Mouse (Mus musculus) midbrain, embryonic 13.5 days (tissue): Measurements from ENCODE around the gene Ehd3. TPM values are rescaled to one million over a fixed set of nuclear protein-coding genes. Genes with fewer than 3 reads are reported as not detected.

Source experiments
- ATAC-seq: fragments of 200-750 bp; cut with Nextera tagmentation; 2 replicates; pipeline ENCODE4 v1.8.0; 2017; ENCODE audit warnings: mild to moderate bottlenecking, moderate TSS enrichment, moderate library complexity
- H3K27ac ChIP-seq: fragments of 300-500 bp; sonication (generic); 2 replicates; pipeline ENCODE4 v1.5.1; 2015; ENCODE audit warnings: inconsistent platforms, mild to moderate bottlenecking, moderate library complexity
- H3K27me3 ChIP-seq: fragments of 300-500 bp; sonication (generic); 2 replicates; pipeline ENCODE4 v1.6.1; 2015; ENCODE audit warnings: mild to moderate bottlenecking, inconsistent platforms
- H3K36me3 ChIP-seq: fragments of 300-500 bp; sonication (generic); 2 replicates; pipeline ENCODE4 v1.6.1; 2015; ENCODE audit warnings: mild to moderate bottlenecking, inconsistent platforms
- H3K4me1 ChIP-seq: fragments of 300-500 bp; sonication (generic); replicated peaks from 2 replicates; pipeline ENCODE4 v1.6.1; 2015; ENCODE audit warnings: inconsistent platforms
- H3K4me2 ChIP-seq: fragments of 300-500 bp; sonication (generic); replicated peaks from 2 replicates; pipeline ENCODE4 v1.6.1; 2015; ENCODE audit warnings: moderate library complexity, mild to moderate bottlenecking, inconsistent platforms
- H3K4me3 ChIP-seq: fragments of 300-500 bp; sonication (generic); replicated peaks from 2 replicates; pipeline ENCODE4 v1.5.1; 2015; ENCODE audit warnings: mild to moderate bottlenecking, inconsistent platforms
- H3K9ac ChIP-seq: fragments of 300-500 bp; sonication (generic); replicated peaks from 2 replicates; pipeline ENCODE4 v1.6.1; 2015; ENCODE audit warnings: mild to moderate bottlenecking, inconsistent platforms
- H3K9me3 ChIP-seq: fragments of 300-500 bp; sonication (generic); 2 replicates; pipeline ENCODE4 v1.6.1; 2016; ENCODE audit warnings: mild to moderate bottlenecking, inconsistent platforms
- WGBS: fragments of 180-500 bp; shearing (Covaris S2); methylation state at CpG from one replicate; pipeline ENCODE4 v1.1.7; 2015; 5-methylcytosine and 5-hydroxymethylcytosine counted together
- polyA plus RNA-seq: library from polyadenylated mRNA; unstranded; fragments of >200 nt; fragmentation: Nextera tagmentation; extraction: Ambion mirVana; gene quantifications from 2 replicates; pipeline ENCODE4 v1.2.1, GENCODE M21; 2015

Gene Ehd3
- polyA plus RNA-seq, 1 experiment from 2014 or later = 10.7 TPM

DNA sequence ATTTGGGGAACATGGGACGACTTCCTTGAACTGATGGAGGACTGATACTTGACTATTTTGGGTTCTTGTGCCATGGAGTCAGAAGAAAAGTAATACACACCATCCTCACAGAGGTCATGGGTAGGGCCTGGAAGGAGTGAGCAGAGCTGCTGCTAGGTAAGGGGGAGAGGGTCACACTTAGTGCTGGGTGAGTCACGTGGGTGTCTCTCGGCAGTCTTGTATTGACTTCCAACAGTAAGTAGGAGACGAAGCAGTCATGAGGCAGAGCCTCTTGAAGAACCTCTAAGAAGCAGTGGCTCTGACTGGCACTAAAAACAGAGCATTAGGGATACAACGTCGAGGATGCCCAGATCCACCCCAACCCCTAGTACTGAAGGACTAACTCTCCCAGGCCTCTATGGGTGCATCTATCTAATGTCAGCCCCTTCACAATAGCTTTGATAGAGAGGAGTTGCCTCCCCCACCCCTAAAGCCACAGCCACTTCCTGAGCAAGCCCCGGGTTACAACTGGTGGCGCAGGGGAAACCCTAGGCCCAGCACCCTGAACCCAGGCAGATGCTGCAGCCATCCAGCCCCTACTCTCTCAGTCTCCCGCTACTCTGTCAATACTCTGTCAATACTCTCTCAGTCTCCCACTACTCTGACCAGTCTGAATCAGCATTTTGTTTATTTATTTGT lies 65.2 kb downstream of the Ehd3 start:
- Histone ChIP-seq H3K4me3 (no peak overlapping the region), H3K9ac (no peak overlapping the region), H3K4me1 (no peaks in the 10 kb centered on the region), H3K27me3 (no peaks in the 10 kb centered on the region), H3K36me3 (no peaks in the 10 kb centered on the region), H3K27ac (no peak overlapping the region), H3K9me3 (no peaks in the 10 kb centered on the region), H3K4me2 (no peak overlapping the region)
- ATAC-seq = no peak
- 94% methylated on average over 9 of the region's 9 CpGs for WGBS

DNA sequence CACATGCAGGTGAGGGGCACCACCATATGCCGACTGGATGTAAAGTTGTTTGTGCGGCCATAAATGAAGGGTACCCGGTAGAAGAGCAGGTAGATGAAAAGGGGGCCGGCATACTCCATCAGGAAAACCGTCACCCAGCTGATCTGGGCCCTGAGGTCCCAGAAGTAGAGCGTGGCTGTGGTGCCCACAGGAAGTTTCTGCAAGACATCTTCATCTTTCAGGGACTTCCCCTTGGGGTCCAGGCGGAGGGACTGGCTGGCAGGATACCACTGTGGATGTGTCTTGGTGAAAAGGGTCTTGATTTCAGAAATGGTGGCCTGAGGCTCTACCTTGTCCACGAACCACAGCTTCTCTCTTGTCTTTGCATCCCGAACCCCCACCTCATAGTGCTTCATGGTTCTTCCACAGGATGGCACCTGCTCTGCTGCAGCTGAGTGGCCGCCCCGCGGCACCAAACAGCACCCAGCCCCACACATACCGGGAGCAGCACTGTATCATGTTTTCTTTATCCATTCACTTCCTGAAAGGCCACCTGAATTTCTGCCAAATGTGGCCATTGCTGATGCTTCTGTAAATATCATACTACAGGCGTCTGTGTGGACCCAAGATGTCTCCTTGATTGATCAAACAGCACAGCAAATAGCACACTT lies 67.1 kb downstream of the Ehd3 start:
- Histone ChIP-seq H3K9me3 (no peaks in the 10 kb centered on the region), H3K4me1 (no peaks in the 10 kb centered on the region), H3K4me3 (no peak overlapping the region), H3K27me3 (no peaks in the 10 kb centered on the region), H3K27ac (no peak overlapping the region), H3K4me2 (no peak overlapping the region), H3K9ac (no peak overlapping the region), H3K36me3 (no peaks in the 10 kb centered on the region)
- WGBS = 93% methylated on average over 14 of the region's 14 CpGs
- no peak for ATAC-seq

DNA sequence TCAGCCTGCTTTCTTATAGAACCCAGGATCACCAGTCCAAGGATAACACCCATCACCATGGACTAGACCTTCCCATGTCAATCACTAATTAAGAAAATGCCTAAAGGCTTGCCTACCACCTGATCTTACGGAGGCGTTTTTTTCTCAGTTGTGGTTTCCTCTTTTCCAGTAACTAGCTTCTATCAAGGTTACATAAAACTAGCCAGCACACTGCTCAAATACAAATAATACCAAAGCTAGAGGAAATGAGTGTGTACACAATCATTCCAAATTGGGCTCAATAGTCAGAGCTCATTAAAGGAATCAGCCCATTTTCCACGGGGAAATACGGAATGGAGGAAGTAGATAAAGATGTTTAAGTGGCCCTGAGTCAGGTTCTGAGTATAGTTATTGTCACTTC lies 71.3 kb downstream of the Ehd3 start:
- no peaks in the 10 kb centered on the region for H3K36me3 ChIP-seq
- ATAC-seq = no peak
- no peaks in the 10 kb centered on the region for H3K9me3 ChIP-seq
- no peak overlapping the region for H3K4me2 ChIP-seq
- no peak overlapping the region for H3K9ac ChIP-seq
- 95% methylated on average over 4 of the region's 4 CpGs for WGBS
- no peak overlapping the region for H3K4me3 ChIP-seq
- peaks cover 5% of the 10 kb centered on the region; the same call in 1 of the 2 replicates for H3K4me1 ChIP-seq
- H3K27ac ChIP-seq = no peak overlapping the region
- H3K27me3 ChIP-seq = no peaks in the 10 kb centered on the region

DNA sequence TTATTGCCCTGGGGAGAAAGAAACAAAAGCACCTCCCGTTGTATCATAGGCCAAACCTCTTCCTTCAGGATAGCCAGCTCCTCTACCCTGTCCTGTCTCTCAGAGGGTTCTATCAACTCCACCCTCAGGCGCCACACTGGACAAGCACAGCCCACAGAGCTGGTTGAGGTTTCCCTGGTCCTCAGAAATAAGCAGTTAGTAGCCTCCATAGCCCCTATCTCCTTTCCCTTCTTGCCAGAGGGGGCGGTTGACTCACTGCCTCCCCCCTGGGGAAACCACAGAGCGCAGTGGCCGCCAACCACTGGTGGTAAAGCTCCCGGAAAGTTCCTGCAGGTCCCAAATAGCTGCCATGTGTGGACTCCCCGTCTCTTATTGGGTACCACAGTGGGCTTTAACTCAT lies 71.7 kb downstream of the Ehd3 start:
- Histone ChIP-seq H3K4me2 (no peak overlapping the region), H3K4me3 (no peak overlapping the region), H3K9me3 (no peaks in the 10 kb centered on the region), H3K36me3 (no peaks in the 10 kb centered on the region), H3K4me1 (peaks cover 5% of the 10 kb centered on the region; the same call in 1 of the 2 replicates), H3K27me3 (no peaks in the 10 kb centered on the region), H3K27ac (no peak overlapping the region), H3K9ac (no peak overlapping the region)
- WGBS = 83% methylated on average over 7 of the region's 7 CpGs
- ATAC-seq = no peak

DNA sequence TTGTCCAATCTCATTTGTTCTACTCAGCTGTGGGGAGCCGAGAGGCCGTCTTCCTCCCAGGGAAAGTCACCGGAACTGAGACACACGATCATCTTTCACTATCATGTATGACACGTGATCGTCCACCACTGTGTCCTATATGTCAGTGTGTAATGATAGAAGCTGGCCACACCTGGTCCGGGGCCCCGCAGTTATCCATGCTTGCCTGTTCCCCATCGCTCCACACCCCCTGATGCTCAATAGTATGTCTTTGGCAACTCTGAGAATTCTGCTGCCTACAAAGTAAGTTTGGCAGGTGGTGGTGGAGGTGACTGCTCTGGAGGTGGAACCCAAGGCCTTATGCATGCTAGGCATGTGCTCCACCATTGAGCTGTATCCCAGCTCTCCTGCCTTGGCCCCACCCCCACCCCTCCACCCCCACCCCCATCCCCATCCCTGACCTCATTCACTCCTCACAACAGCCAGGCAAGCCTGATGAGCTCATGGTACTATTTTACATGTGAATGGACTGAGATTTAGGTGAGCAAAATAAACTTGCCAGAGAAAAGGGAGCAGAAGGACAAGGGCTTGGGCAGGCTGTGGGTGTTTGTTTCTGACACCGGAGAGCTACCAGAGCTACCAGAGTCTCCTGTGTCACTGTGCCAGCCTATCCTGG lies 75.5 kb downstream of the Ehd3 start:
- Histone ChIP-seq H3K9ac (no peak overlapping the region), H3K27me3 (no peaks in the 10 kb centered on the region), H3K4me3 (no peak overlapping the region), H3K9me3 (no peaks in the 10 kb centered on the region), H3K36me3 (no peaks in the 10 kb centered on the region), H3K27ac (no peak overlapping the region), H3K4me2 (no peak overlapping the region), H3K4me1 (peaks cover 10% of the 10 kb centered on the region; the same call in 1 of the 2 replicates)
- WGBS = 88% methylated on average over 10 of the region's 10 CpGs
- peak; percentile 31; the same call in 1 of the 2 replicates for ATAC-seq

DNA sequence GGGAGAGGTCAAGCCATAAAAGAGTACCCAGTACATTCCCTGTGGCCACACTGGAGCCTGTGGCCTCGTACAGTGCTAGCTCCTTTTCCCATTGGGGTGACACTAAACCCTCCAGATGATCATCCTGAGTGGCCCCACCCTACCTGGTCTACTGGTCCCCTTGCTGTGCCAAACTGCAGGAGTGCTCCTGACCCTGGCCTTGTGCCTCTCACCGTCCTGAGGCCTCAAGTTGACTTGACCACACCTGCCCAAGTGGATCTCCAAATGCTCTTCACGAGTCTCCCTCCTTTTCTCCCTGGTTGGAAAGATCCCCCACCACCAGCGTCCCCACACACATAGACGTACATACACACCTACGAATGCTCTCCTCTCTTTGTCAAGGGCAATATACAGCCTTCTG lies 76.4 kb downstream of the Ehd3 start:
- H3K4me2 ChIP-seq = no peak overlapping the region
- ATAC-seq = no peak
- H3K27me3 ChIP-seq = no peaks in the 10 kb centered on the region
- no peaks in the 10 kb centered on the region for H3K9me3 ChIP-seq
- H3K4me1 ChIP-seq = peaks cover 10% of the 10 kb centered on the region; the same call in 1 of the 2 replicates
- no peak overlapping the region for H3K4me3 ChIP-seq
- H3K9ac ChIP-seq = no peak overlapping the region
- no peak overlapping the region for H3K27ac ChIP-seq
- H3K36me3 ChIP-seq = no peaks in the 10 kb centered on the region
- 87% methylated on average over 6 of the region's 6 CpGs for WGBS

DNA sequence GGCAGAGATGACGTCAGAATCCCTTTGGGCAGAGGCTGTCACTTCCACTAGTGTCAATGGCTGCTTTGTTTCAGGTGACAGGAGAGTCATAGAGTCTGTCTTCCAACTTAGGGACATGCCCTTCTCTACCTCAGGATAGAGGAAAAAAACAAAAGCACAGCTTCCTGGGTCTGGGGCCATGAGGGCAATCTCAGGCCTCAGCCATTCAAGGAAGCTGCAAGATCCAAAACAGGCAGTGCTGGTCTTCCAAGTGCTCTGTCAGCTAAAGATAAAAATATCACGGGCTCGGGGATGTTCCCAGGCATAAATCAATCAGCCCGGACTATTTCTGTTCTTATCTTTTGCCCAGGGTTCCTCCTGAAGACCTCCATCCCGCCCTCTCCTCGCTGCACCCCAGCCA lies 77.4 kb downstream of the Ehd3 start:
- H3K36me3 ChIP-seq = no peaks in the 10 kb centered on the region
- H3K4me1 ChIP-seq = peaks cover 10% of the 10 kb centered on the region; the same call in 1 of the 2 replicates
- ATAC-seq = no peak
- H3K4me3 ChIP-seq = no peak overlapping the region
- no peaks in the 10 kb centered on the region for H3K9me3 ChIP-seq
- H3K27ac ChIP-seq = no peak overlapping the region
- 86% methylated on average over 6 of the region's 6 CpGs for WGBS
- no peak overlapping the region for H3K9ac ChIP-seq
- no peak overlapping the region for H3K4me2 ChIP-seq
- H3K27me3 ChIP-seq = no peaks in the 10 kb centered on the region

Other genes with a start within 250 kb of the Ehd3 start
- 16.0 and 16.9 TPM in 2 replicates for gene Galnt14, start 93.7 kb upstream of the Ehd3 start, polyA plus RNA-seq
- gene Xdh, start 146.1 kb downstream of the Ehd3 start, polyA plus RNA-seq = 0.08 and 0.13 TPM in 2 replicates
- gene Srd5a2, start 243.8 kb downstream of the Ehd3 start, polyA plus RNA-seq = not detected in 2 replicates